Mouse (Mus musculus) G1E (cell line): ENCODE measurements around the gene AC131692.1. TPM values are rescaled to one million over a fixed set of nuclear protein-coding genes. Genes with fewer than 3 reads are reported as not detected.

Experiments used
- ATAC-seq: 2 replicates; pipeline ENCODE4 v1.8.0; 2016; ENCODE audit warnings: mild to moderate bottlenecking; ENCODE audit not compliant: insufficient number of reproducible peaks, poor library complexity, low FRiP score, severe bottlenecking; ENCODE audit errors: extremely low read depth
- DNase-seq: peaks from one replicate; pipeline ENCODE4 v3.0.0; 2012; ENCODE audit warnings: low spot score
- H3K27me3 ChIP-seq: 2 replicates; pipeline ENCODE4 v1.6.1; 2012; ENCODE audit warnings: mild to moderate bottlenecking, low read length, inconsistent platforms; ENCODE audit not compliant: insufficient read depth
- H3K36me3 ChIP-seq: replicated peaks from 2 replicates; pipeline ENCODE3; 2012; ENCODE audit warnings: mild to moderate bottlenecking, inconsistent platforms
- H3K4me1 ChIP-seq: 2 replicates; pipeline ENCODE4 v1.6.1; 2012; ENCODE audit warnings: low read depth, low read length, inconsistent platforms, mixed read lengths; ENCODE audit not compliant: insufficient read depth
- H3K4me3 ChIP-seq: 2 replicates; pipeline ENCODE4 v1.5.1; 2012; ENCODE audit warnings: low read depth, mild to moderate bottlenecking, inconsistent platforms, low read length, moderate library complexity, mixed read lengths
- H3K9me3 ChIP-seq: replicated peaks from 2 replicates; pipeline ENCODE4 v1.6.1; 2012; ENCODE audit warnings: inconsistent platforms
- CTCF ChIP-seq: IDR thresholded peaks from 2 replicates; pipeline ENCODE4 v1.5.1; 2012; ENCODE audit warnings: low read depth, low read length, inconsistent platforms, mixed read lengths
- GATA1 ChIP-seq: IDR thresholded peaks from 2 replicates; pipeline ENCODE4 v1.6.1; 2012; ENCODE audit warnings: borderline replicate concordance, low read length, inconsistent platforms, mixed read lengths
- GATA2 ChIP-seq: IDR thresholded peaks from 2 replicates; pipeline ENCODE4 v1.6.1; 2012; ENCODE audit warnings: low read depth, low read length, inconsistent platforms, borderline replicate concordance
- POLR2AphosphoS5 ChIP-seq: IDR thresholded peaks from 2 replicates; pipeline ENCODE4 v1.6.1; 2012; ENCODE audit warnings: low read depth, low read length, inconsistent platforms; ENCODE audit not compliant: insufficient replicate concordance
- TAL1 ChIP-seq: conservative IDR thresholded peaks from 2 replicates; pipeline ENCODE4 v1.6.1; 2012; ENCODE audit warnings: low read depth, low read length, inconsistent platforms, mixed read lengths
- polyA plus RNA-seq: library from polyadenylated mRNA; stranded (reverse); fragments of >175 nt; gene quantifications from 2 replicates; pipeline ENCODE4 v1.2.3, GENCODE M21; 2012
- total RNA-seq, 2 experiments: library from RNA; stranded (forward) in 1 of 2; stranded (reverse) in 1 of 2; fragments of 200-1000 nt in 1 of 2; fragments of >200 nt in 1 of 2; fragmentation: Nextera tagmentation in 1 of 2; gene quantifications; 2 replicates each; pipeline ENCODE4 v1.2.3; 2014 to 2017

AC131692.1 gene
- total and polyA plus RNA-seq, 3 experiments = 1.4 to 5.6 (median 3.4) TPM

DNA sequence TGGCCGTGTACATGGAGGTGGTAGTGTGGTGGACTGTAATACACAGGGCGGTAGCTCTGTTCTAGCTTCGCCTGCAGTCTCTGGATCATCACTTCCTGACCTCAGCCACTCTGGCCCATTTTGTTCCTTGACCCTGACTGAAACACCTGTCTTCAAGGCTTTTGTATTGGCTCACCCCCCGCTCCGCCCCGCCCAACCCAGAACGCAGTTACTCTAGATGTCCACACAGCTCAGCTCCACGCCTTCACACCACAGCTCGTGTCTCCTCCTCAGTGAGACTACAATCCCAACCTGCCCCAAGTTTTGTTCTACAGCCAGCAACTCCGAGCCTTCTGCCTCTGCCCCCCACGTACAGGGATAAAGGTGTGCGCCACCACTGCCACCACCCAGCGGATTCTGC lies 5.4 kb upstream of the AC131692.1 start:
- no peak for DNase-seq
- no peak for TF ChIP-seq GATA1
- TF ChIP-seq GATA2 = no peak
- TF ChIP-seq CTCF = no peak
- TF ChIP-seq TAL1 = no peak
- TF ChIP-seq POLR2AphosphoS5 = no peak
- no peak for ATAC-seq
- H3K4me3 ChIP-seq = no peak overlapping the region
- H3K27me3 ChIP-seq = no peaks in the 10 kb centered on the region
- H3K36me3 ChIP-seq = peaks cover 84% of the 10 kb centered on the region
- peaks cover 69% of the 10 kb centered on the region for H3K4me1 ChIP-seq
- H3K9me3 ChIP-seq = no peaks in the 10 kb centered on the region

DNA sequence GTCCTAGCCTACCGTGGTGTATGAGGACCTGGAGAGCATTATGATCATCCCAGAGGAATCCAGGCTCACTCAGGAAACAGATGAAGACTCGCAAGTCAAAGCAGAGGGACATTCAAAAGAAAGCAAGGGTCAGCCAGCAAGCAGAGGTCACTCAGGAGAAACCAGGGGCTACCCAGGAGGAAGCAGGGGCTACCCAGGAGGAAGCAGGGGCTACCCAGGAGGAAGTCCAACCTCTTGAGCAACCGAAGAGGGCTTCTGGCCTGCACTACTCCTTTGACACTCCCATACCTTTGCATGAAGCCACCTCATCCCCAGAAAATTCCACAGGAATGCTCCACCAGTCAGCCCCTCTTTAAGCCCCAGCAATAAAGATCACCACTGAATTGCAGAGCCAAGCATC lies 3.6 kb downstream of the AC131692.1 start:
- DNase-seq (no peak), ATAC-seq (no peak)
- H3K36me3 ChIP-seq = peaks cover 76% of the 10 kb centered on the region
- no peak overlapping the region for H3K4me3 ChIP-seq
- TF ChIP-seq CTCF = no peak
- TF ChIP-seq GATA2 = no peak
- TF ChIP-seq POLR2AphosphoS5 = no peak
- no peak for TF ChIP-seq TAL1
- no peaks in the 10 kb centered on the region for H3K9me3 ChIP-seq
- H3K27me3 ChIP-seq = no peaks in the 10 kb centered on the region
- peaks cover 16% of the 10 kb centered on the region for H3K4me1 ChIP-seq

DNA sequence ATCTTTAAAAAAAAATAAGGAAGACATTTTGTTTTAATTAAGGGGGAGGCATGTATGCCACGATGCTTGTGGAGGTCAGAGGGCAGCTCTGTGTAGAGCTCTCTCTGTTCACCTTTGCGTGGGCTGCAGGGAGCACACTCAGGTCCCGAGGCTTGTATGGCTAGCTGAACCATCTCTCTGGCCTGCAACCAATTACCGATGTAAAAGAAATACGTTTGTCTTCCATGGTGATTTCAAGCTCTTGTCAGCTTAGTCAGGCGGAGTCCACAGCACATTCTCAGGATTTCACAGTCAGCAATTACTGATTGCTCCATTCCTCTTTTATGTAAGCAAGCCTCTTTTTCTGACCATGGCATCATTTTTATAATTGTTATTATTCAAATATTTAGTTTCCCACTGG lies 7.0 kb downstream of the AC131692.1 start:
- Histone ChIP-seq H3K4me3 (no peak overlapping the region), H3K27me3 (no peaks in the 10 kb centered on the region), H3K9me3 (no peaks in the 10 kb centered on the region), H3K36me3 (peaks cover 53% of the 10 kb centered on the region), H3K4me1 (peaks cover 46% of the 10 kb centered on the region)
- TF ChIP-seq GATA1 (no peak), GATA2 (no peak), TAL1 (no peak), POLR2AphosphoS5 (no peak), CTCF (no peak)
- DNase-seq (no peak), ATAC-seq (no peak)

DNA sequence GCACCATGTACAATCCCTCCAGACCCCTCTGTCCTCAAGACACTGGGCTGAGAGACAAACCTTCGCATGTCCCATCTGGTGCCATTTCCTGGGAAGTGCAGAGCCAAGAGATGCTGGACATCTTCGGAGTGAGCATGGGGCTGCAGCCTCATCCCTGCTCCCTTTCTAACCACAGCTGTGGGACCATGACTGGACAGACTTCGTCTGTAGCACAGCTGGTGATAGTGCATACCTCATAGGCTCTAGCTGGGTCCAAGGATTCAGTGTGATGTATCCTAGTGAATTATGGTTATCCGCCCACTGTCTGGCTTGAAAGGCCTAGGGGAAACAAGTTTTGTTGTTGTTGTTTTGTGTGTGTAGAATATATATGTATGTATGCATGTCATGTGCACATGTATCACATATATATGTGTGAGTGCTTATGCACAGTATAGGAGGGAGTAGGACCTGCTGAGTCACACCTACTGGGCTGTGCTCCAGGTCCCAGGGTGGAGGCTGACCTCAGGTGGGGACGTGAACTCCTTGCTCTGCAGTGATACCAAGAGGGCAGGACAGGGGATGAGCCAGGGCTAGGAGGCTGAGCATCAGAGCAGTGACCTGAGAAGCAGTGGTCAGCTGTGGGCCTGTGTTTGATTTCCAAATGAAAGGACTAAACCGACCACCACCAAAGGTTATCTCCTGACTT lies 8.1 kb downstream of the AC131692.1 start:
- Histone ChIP-seq H3K36me3 (peaks cover 49% of the 10 kb centered on the region), H3K4me3 (no peak overlapping the region; the same call in 1 of the 2 replicates), H3K9me3 (no peaks in the 10 kb centered on the region), H3K4me1 (peaks cover 53% of the 10 kb centered on the region), H3K27me3 (no peaks in the 10 kb centered on the region)
- DNase-seq = no peak
- no peak for TF ChIP-seq GATA1
- no peak for TF ChIP-seq TAL1
- no peak for TF ChIP-seq POLR2AphosphoS5
- TF ChIP-seq CTCF = no peak
- no peak for TF ChIP-seq GATA2
- ATAC-seq = no peak

DNA sequence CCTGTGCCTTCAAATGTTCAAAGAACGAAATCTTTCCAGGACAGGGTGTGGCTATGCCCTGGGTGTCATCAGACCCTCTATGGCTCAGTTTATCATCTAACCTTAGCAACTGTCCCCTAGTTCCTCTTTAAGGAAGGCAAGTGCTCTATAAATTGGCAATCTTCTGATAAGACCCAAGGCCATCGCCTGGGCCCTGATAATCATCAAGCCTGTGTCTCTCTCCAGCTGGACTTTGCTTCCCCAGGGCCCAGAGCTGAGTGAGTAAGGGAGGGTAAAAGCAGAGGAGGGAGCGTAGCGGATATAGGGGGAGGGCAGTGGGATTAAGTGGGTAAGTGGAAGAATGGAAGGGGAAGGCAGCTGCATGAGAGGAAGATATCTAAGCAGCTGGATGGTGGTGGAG lies 10.3 kb downstream of the AC131692.1 start:
- Histone ChIP-seq H3K27me3 (no peaks in the 10 kb centered on the region; the same call in 1 of the 2 replicates), H3K4me3 (peak overlapping the region; percentile 31; the same call in 1 of the 2 replicates), H3K36me3 (peaks cover 37% of the 10 kb centered on the region), H3K9me3 (no peaks in the 10 kb centered on the region), H3K4me1 (peaks cover 62% of the 10 kb centered on the region)
- peak; percentile 77 for ATAC-seq
- no peak for TF ChIP-seq POLR2AphosphoS5
- TF ChIP-seq GATA1 = no peak
- TF ChIP-seq TAL1 = no peak; the same call in 1 of the 2 replicates
- TF ChIP-seq CTCF = no peak
- TF ChIP-seq GATA2 = no peak
- peak; percentile 65 for DNase-seq

DNA sequence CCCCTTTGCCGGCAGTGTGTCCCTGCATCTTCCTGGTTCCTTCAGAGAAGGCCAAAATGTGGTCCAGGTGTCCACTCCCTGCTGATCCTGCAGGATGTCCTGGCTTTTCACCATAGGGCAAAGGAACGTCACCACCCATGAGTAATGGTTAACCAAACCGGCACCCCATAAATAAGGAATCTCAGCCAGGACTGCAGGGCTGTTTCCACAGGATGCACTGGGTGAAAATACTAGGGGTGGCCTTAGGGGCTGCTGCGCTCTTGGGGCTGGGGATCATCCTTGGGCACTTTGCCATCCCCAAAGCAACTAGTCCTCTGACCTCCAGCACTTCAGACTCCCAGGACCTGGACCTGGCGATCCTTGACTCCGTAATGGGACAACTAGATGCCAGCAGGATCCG lies 11.4 kb downstream of the AC131692.1 start, which contains the start of gene Naaladl1:
Gene Naaladl1 (plus strand): TSS at position 197 of the 400 bp plus-strand sequence.
- H3K9me3 ChIP-seq = no peaks in the 10 kb centered on the region
- TF ChIP-seq TAL1 (no peak), GATA1 (no peak), POLR2AphosphoS5 (no peak), GATA2 (no peak), CTCF (no peak)
- peaks cover 62% of the 10 kb centered on the region for H3K4me1 ChIP-seq
- peaks cover 31% of the 10 kb centered on the region for H3K36me3 ChIP-seq
- ATAC-seq (no peak), DNase-seq (no peak)
- H3K27me3 ChIP-seq = peaks cover 2% of the 10 kb centered on the region; the same call in 1 of the 2 replicates
- H3K4me3 ChIP-seq = peak within 1 kb of the TSS; percentile 31; the same call in 1 of the 2 replicates
